Mouse (Mus musculus): ENCODE measurements at regions not wholly inside any gene's neighbourhood (a gene's known extent, or its start where the extent isn't known, plus 50 kb on each side); places are given as distances from the start of the nearest gene placed in this dataset.
"Not testable (repeated sequence)": the region's sequence is repeated elsewhere in the genome, so short reads cannot be mapped to it uniquely, and the experiment has no call there.

DNA sequence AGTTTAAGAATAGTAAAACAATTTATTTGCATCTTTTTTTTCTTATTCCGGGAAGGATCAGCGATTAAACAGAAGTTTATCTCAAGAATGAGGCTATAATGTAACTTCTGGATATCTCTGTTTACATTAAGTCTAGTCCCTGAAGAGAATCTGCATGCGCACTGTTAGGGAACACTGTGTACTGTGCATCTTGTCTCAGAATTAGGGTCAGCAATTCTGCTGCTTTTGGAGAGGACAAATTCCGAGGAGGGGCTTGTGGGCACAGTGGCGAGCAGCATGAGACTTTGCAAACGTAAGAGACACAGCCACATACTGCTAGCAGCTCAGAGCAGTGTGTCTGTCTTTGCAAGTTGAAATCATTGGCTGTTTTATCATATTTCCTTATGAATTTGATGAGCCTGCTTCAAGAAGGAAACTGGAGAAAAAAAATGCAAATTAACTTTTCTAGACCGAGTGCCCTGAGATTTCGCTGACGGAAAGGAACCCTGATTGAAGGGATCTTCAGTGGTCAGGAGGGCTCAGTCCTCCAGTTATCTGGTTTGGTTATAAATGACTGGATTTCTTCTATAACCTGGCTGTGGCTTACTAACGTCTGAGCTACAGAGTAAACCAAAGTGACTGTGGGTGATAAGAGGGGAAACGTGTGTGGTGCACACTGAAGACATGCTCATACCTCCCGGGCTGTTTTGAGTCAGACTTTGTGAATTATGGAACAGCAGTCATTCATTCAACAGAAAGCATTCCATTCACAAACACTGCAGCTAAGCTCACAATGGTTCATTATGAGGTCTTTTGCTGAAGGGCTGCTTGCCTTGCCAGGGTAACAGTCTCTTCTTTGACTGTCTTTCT lies 305.1 kb downstream of the Ets1 start:
- DNase-seq (ENCODE audit: low spot score in 2 of 2): no peak

DNA sequence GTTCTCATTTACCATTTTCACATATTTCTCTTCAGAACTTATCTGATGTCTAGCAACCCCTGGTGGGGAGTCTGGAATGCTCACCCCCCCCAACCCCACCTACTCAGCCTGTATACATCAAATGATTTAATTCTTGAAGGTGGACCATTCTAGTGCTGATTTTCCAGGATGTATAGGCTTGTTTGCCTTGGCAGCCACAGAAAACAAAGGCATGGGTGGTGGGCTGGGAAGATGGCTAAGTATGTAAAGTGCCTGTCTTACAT lies 305.7 kb downstream of the Ets1 start:
- no peak for DNase-seq (ENCODE audit: low spot score in 2 of 2)

DNA sequence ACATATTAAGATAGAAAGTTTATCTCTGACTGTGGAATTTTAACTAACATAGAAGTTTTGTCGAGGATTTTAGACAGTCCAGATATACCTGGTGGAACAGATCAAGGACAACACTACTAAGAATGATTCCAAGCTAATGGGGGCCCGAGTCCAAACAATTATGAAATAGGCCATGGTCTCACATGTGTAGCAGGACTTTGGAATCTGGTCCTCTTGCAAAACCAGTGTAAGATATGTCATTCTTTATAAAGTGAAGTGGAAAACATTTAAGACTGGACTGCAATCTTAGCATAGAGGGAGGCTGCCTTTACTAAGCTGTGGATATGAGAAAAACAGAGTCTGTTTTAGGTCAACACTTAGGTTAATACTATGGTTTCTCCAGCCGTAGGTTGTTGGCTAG lies 311.2 kb downstream of the Ets1 start:
- DNase-seq (ENCODE audit: low spot score in 2 of 2): no peak

DNA sequence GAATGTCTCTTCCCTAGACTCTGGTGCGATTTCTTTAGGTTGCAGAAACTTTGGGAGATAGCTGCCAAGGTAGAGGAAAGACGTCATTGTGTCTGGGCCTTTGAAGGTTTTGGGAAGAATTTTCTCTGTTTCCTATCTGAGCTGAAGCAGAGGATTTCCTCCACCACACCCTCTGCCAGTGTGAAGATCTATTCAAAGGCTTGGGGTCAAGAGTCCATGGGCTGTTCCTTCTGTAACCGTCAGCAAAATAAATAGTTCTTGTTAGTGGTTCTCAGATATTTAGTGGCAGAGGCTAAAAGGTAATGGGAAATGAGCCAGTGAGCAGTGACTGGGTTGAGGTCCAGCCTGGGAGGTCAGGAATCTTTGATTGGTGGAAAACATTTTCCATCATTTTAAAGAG lies 313.0 kb downstream of the Ets1 start:
- no peak for DNase-seq (ENCODE audit: low spot score in 2 of 2)

DNA sequence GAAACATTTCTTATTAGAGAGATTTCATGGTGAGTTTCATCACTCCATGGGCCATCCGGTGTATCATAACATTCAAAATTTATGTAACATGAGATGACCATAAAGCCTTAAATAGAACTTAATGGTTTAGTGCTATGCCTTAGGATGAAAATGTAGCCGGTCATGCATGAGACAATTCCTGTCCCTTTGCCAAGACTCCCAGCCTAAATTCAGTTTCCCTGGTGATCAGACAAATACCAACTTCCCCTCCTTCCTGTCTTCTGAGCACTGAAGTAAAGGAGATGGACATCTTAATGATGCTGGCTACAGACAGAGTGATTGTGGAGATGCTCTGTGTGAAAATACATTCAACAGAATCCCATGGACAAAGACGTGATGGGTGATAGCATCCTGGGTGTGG lies 322.7 kb downstream of the Ets1 start:
- no peak for DNase-seq (ENCODE audit: low spot score in 2 of 2)

DNA sequence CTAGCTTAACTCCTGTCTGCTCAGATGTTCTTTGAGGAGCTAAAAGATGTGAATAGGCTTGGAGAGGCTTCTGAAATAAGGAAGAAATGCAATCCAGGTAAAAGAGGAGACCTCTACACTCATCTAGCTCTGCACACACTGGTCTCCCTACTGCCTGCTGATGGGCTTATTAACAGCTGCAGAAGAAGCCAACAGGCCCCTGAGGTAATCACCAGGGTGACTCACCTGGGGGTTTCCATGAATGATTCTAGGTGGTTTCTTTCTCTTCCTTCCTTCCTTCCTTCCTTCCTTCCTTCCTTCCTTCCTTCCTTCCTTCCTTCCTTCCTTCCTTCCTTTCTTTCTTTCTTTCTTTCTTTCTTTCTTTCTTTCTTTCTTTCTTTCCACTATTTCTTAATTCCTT lies 323.4 kb downstream of the Ets1 start:
- DNase-seq (ENCODE audit: low spot score in 2 of 2): not testable (repeated sequence)

DNA sequence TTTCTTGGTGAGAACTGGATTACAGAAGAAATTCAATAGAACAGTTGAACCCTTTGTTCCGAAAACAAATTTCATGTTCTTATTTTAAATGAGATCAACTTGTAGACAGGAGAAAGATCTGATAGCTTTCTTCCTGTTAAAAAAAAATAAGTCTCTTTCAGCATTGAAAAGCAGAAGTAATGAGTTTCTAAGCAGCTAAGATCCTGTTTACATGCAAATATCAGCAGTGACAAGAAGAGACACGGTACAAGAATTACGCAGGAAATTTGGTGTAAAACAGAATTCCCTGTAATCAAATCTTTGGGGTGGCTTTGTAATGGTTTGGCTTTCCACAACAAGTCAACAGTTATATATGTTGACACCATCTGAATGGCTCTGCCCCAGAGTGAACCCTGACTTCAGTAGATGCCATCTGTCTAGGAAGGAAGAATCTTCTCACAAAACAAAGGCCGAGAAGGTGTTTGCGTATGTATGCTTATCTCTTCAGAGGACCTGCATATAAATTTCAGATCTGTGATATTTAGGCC lies 326.7 kb downstream of the Ets1 start:
- DNase-seq (ENCODE audit: low spot score in 2 of 2): no peak

DNA sequence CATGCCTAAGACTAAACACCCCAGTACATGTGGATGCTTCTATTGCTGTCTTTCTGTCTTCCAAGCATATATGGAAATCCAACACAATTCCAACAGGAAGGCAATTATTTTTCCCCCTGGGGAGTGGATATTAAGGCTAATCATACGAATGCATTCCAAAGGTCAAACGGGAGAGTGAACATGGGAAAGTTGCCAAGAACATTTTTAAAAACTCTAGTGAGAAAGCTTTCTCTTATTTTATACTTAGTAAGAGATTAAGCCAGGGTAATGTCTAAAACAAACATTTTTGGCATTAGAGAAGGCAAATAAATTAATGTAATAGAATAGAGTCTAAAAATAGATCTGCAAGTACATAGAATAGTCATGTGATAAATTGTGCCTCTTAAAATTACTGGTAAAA lies 332.4 kb downstream of the Ets1 start:
- no peak for DNase-seq (ENCODE audit: low spot score in 2 of 2)

DNA sequence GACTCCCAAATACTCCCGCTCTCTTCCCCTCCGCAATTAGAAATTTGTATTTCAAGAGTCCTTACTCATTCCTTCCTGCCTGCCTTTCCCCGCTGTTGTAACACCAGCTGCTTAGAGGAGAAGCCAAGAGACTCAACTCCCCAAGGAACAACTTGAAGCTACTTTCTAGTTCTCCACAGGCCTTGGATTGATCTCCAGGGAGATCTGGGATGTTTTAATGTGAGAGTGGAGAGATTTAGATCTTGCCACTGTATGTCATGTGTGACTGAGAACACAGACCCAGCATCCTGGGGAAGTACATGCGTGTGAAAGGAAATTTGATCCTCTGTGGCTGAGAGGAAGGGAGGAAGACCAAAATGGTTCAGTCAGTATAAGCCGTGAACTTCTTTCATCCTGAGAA lies 335.4 kb downstream of the Ets1 start:
- DNase-seq (ENCODE audit: low spot score in 2 of 2): no peak

DNA sequence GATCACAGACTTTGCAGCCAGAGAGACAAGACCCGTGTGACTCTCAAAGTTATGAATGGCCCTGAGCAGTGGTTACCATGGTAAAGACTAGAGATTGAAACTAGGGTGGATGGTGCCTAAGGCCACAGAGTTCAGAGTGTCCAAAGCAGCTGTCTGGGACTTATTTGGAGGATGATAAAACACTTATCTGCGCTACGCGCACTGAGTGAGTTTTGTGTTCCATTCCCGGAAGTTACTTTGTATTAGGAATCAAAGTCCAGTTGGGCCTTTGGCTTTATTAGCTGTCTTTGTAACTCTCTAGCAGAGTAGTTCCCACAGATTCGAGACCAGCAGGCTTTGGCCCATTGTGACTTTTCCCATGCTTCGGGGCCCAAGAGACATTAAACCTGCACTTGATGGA lies 335.9 kb downstream of the Ets1 start:
- DNase-seq (ENCODE audit: low spot score in 2 of 2): no peak

DNA sequence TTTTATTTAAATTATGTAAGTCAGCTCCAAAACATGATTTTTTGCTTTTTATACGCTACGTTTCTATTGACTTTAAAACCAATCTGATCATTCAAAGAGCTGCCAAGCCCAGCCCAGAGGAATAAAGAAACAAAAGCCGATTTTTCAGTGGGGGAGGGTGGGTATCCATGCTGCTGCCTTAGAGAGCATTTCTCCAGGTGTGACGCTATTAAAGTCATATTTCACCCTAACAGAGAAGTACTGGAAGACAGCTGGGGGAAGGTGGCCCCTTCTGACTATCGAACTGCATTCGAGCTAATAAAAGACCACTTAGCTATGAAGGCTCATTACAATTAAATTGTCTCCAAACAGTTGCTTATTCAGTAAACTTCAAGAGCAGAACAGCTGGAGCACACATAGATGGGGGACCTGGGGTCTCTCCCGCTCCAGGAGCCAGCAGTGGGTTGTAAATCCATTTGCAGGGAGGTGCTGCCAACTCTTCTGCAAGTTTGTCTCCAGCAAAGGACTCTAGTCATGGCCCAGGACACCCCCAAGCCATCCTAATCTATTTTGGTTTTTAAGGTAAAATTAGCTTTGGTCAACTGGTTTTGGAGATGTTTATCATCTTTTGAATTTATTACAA lies 336.5 kb downstream of the Ets1 start:
- DNase-seq (ENCODE audit: low spot score in 2 of 2): no peak

DNA sequence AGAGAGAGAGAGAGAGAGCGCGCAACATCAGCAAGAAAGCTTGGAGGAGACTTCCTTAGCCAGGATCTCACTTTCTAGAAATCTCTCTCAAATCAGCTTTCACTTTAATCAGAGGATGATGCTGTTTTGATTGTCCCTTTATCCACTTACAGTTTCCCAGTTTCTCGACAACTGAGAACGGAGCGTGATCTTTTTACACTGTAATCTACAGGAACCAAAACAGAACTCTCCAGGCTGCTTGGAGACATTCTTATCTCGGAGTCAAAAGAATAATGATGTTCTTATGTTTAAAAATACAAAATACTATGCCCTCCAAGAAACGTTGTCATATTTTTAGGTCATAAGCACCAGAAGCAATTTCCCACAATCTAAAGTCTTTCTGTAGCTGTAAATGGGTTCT lies 341.7 kb downstream of the Ets1 start:
- no peak for DNase-seq (ENCODE audit: low spot score in 2 of 2)

DNA sequence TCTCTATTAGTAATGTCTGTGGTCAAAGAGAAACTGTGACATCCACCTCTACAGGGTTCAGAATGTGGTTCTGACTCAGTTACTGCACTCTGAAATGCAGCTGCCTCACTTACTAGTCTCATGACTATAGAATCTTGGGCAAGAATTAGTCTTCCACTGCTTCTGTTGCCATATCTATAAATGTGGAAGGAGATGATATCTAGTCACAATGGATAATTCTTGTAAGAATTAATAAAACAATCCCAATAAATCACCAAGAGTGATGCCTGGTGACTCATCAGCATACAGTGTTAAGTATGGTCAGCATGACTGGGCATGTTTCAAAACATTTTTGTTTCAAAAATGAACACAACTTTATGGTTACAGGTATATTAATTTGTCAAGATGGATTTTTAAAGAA lies 344.8 kb downstream of the Ets1 start:
- DNase-seq (ENCODE audit: low spot score in 2 of 2): no peak

DNA sequence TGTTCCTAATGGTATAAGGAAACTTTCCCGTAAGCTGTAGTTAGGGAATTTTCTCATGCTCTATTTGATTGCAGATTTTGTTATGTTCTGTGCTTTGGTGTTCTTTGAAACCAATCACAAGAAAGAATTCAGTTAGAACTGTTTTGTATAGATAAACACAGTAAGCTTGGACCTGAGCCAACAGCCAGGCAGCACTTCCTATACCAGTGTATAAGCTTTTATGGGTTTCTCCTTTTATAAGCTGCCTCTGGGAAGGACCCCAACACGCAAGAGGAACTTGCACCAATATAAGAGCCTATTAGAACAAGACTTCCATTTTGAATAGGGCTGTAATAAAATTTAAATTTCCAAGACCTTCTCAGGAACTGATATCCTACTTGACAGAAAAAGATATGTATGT lies 347.2 kb downstream of the Ets1 start:
- no peak for DNase-seq (ENCODE audit: low spot score in 2 of 2)

DNA sequence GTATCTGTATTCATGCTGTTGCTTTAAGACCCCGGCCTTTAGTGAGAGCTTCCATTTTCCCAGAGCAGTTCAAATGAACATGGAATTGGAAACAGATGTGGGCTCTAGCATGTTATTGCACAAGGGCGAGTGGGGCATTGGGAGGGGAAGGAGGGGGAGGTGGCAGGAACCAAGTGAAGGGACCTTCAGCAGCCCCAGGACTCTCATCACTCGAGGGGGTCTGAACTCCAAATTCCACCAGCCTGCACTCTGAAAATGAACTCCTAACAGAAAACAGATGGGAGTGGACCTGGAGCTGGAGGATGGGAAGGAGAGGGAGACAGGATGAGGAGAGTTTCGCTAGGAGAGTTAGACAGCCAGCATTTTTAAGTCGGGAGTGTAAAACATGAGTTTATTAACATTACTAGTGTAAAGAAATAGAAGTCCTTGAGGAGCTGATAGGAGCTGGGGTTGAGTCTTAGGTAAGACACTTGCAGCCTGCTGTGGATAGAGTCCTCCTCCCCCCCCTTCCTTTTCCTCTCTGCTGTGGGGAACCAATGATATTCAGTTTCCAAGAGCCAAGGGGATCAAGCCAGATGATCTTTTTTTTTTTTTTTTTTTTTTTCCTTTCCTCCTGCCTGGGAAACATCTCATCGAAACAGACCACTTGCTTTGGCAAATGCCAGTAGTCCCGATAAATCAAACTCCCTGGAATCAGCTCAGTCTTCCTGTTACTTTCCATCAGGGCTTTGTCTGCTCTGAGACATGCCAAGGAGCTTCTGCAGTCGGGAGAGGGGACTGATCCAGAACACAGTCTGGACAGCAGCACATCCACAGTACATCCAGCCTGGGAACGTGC lies 351.0 kb downstream of the Ets1 start:
- DNase-seq (ENCODE audit: low spot score in 2 of 2): no peak

DNA sequence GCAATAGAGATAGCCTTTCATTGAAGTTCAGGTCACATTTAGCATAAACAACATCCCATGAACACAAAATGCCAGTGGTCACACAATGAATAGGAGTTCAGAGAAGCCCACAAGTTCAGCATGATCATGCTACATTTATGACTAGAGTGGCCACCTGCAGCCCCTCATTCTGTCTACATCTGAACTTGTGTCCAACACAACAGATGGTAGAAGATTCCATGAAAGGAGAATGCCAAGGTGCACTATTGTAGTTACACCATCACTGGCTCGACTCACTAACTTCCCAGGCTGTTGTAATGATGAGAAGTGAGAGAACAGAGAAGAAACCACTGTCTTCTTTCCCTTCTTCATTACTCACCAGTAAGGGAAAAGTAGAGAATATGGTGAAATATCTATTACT lies 353.0 kb downstream of the Ets1 start:
- no peak for DNase-seq (ENCODE audit: low spot score in 2 of 2)

DNA sequence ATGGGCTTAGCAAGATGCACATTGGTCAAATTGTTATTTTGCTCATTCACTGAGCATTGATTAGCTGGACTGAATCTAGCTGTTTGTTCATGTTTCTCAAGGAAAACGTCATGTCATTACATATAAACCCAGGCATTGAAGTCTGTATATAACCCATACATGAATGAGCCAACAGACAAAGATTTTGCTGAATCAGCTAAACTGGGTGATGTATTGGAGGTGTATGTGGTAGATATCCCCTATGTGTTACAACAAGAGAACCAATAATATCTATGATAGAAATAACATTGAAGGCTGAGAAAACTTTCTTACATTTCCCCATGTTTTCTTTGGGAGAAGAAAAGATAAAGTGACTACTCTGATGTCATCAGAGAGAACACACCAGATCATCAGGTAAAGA lies 362.3 kb downstream of the Ets1 start:
- no peak for DNase-seq (ENCODE audit: low spot score in 2 of 2)

DNA sequence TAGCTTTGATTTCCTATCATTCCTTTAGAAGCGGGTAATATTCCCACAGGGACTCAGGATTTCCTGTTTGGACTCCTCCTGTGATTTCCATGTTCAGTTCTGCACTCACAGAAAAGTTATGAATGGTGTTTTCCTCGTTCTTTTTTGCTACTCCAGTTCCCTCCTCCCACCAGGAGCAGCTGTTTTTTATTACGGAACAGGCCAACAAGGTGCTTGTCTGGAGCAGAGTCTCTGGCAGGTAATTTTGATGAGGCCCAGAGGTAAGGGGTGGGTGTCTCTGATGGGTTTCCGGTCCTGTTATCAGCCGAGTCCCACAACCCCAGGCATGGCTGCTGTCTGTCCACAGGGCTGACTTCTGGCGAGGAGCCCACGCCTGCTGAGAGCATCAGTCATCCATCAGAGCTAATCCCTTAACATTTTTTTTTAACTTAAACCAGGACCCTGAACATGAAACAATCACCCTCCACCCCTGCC lies 364.7 kb downstream of the Ets1 start:
- DNase-seq (ENCODE audit: low spot score in 2 of 2): no peak

DNA sequence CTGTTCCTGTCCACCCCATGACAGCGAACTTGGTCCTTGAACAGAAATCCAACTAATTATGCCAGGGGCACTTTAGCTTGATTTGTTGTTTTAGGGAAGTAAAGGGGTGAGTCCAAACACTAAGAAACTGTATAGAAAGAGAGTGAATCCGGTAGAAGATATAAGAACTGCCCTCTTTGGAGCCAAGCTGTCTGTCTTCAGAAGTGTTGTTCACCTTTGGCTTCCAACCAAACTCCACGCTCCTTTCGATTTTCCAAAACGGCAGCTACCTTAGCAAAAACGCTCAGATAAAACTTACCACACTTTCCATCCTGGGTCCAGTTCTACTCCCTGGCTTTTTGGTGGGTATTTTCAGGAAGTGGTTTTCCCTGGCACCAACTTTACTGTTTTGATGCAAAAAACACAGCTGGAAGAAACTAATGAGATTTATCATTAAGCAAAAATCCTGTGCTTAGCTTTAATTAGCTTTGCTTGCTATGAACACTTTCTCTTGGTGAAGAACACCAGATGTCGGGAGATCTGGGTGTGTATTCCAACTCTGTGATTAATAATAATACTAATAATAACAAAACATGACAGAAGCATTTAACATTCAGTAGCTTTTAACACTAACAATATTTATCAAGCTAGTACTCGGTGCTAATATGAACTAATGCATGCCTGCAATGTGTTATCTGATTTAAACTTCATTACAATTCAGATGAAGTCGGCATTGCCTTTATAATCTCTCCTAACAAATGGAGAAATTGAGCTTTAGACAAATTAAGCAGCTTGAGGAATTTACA lies 365.3 kb downstream of the Ets1 start:
- no peak for DNase-seq (ENCODE audit: low spot score in 2 of 2)

DNA sequence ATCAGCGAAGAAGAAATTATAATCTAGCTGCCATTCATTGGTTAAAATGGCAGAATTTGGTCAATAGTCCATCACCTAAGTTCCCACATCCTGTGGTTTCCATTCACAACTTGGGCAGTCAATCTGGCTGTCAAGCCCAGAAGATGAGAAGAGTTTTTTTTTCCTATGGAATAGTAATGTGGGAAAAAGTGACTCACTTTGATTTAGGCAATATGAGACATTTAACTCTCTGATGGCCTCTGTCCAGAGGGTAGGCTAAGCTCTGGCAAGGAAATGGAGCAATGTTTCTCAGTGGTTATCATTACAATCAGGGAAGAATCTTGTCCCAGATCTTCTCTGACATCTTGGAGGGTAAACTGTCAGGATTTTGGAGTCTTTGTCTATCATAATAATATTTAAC lies 367.9 kb downstream of the Ets1 start:
- no peak for DNase-seq (ENCODE audit: low spot score in 2 of 2)

DNA sequence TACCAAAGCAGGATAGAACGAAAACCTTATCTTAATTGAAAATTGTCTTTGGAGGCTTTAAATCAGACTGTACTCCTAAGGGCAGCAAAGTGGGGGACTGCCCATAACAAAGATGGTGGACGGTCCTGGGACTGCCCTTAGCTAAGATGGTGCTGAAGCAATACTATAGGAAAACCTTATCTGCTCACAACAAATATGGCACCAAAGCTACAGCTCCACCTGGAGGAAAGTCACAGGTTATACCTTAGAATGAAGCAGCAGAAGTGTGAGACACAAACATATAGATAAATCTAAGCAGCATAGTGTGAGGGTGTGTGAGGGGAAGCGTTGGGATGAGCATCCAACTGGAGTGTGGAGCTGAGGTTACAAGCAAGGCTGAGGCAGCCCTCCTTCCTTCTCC lies 368.5 kb downstream of the Ets1 start:
- DNase-seq (ENCODE audit: low spot score in 2 of 2): no peak
